Mouse (Mus musculus) urinary bladder, postnatal 0 days (tissue): ENCODE data around the gene Slc25a19. TPM values are rescaled to one million over a fixed set of nuclear protein-coding genes. Genes with fewer than 3 reads are reported as not detected.

Experiments
- polyA plus RNA-seq: library from polyadenylated mRNA; unstranded; fragments of >200 nt; fragmentation: Nextera tagmentation; extraction: Ambion mirVana; gene quantifications from 2 replicates; pipeline ENCODE4 v1.2.1, GENCODE M21; 2015

Gene Slc25a19
- 11.5 and 13.6 TPM in 2 replicates for polyA plus RNA-seq

DNA sequence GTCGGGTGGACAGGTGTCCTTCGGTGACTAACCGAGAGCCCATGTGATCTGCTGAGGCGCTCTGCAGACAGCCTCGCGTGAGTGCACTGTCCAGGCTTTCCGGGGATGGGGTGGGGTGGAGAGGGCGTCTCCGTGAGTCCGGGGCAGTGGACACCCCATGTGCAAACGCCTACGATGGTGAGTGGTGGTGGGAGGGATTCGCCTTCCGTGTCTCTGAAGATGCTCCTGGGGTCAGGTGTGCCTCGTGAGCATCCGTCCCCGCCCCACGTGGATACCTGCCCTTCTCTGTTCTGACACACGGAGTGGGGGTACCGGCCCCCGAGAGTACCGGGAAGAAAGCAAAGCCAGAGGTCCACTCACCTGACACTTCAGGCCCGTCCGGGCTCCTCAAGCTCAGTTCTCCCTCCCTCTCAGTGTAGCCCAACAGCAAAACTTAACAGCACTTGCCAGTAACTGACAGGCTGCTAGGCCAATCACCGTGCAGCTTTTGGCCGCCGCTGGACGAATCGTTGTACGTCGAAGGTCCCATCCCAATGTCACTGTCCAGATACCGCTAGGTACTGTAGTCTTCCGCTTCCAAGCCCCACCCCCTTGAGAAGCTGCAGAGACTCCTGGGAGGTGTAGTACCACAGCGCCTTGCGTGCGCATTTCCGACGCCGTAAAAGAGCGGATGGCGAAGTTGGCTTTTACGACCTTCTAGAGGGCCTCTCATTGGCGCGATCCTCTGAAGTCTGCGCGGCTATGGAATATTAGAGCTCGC lies at the start of gene Slc25a19:
Gene Slc25a19 (minus strand): TSS at position 591 of the 760 bp plus-strand sequence.

DNA sequence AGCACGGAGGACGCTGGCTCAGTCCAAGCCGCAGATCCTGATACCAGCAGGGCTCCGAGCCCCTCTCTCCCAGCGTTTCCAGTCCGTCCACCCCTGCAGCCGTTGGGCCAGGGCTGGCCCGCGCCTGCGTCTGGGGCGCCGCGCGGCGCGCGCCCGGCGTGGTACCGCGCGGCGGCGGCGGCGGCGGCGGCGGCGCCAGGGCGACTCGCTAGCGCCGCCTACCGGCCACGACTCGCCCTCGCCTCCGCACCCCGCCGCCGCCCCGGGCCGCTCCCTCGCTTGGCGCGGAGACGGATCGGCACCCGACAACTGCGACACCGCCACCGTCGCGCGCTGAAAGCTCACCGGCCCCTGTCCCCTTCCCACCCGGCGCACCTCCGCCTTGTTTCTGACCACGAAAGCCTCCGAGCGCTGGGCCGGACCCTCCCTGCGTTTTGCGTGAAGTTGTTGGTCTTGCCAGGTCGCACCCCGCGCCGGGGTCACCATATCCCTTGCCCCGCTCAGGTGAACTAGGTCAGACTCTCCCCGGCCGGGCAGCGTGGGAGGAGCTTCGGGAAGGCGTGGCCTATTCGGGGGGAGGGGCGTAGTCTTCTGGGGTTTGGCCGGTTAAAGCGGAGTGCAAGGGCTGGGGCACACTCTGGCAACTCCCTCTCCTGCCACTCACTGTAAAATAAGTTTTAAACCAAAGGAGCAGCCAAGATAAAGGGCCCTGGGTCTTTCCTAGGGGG lies 15.5 kb downstream of the Slc25a19 start, which contains the start of gene Mif4gd:
Gene Mif4gd (minus strand): TSS at position 560 of the 728 bp plus-strand sequence.

DNA sequence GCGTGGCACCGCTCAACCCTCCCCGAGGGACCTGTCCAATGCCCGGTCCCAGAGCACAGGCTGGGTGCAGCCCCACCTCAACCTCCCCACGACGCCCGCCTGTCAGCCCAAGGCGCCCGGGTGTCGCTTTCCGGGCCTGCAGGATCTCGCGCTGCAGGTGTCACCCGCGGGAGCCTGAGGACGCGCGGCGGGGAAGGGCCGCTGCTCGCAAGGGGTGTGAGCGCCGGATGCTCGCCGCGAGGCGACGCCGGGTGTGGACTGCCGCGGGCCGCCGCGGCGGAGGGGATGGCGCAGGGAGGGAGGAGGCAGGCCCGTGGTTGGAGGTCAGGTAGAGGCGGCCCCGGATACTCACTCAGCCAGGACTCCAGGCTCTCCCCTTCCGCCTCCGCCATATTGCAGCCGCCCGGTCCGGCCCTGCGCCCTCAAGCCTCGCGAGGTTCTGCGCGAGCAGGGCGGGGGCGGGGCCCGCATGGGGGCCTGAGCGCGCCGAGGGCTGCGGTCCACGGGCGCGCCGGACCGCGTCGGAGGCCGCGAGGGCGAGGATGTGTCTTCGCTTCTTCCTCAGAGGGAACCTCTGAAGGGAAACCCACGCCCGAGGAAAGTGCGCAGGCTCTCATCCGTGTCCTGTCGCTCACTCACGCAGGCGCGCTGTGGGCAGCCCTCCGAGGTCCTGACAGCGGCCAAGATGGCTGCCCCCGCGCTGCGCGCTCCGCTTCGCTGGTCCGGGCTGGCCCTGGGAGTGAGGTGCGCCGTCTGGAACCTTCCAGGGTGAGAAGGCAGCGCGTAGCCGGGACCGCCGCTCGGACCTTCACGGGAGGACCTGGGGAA lies 24.4 kb downstream of the Slc25a19 start, which contains the start of the genes Mrps7 and Gga3:
Gene Mrps7 (plus strand): TSS at position 450 of the 828 bp plus-strand sequence.
Gene Gga3 (minus strand): TSS at position 576 of the 828 bp plus-strand sequence.

Other genes with a start within 250 kb of the Slc25a19 start
- 7.2 and 7.3 TPM in 2 replicates for gene Cdr2l, start 246.4 kb downstream of the Slc25a19 start, polyA plus RNA-seq
- 131 and 132 TPM in 2 replicates for gene Mrpl58, start 224.5 kb downstream of the Slc25a19 start, polyA plus RNA-seq
- 784 and 794 TPM in 2 replicates for gene Atp5h, start 208.3 kb downstream of the Slc25a19 start, polyA plus RNA-seq
- gene Kctd2, start 208.2 kb downstream of the Slc25a19 start, polyA plus RNA-seq = 11.1 and 11.3 TPM in 2 replicates
- not detected in 2 replicates for gene Trim80, start 187.8 kb downstream of the Slc25a19 start, polyA plus RNA-seq
- gene Slc16a5, start 165.8 kb downstream of the Slc25a19 start, polyA plus RNA-seq = 0.22 and 0.33 TPM in 2 replicates
- gene Armc7, start 152.6 kb downstream of the Slc25a19 start, polyA plus RNA-seq = 4.4 and 5.6 TPM in 2 replicates
- gene Nt5c, start 136.4 kb downstream of the Slc25a19 start, polyA plus RNA-seq = 85.1 and 95.3 TPM in 2 replicates
- 154 and 157 TPM in 2 replicates for gene Jpt1, start 113.9 kb downstream of the Slc25a19 start, polyA plus RNA-seq
- 464 and 528 TPM in 2 replicates for gene Sumo2, start 92.0 kb downstream of the Slc25a19 start, polyA plus RNA-seq
- gene Nup85, start 63.9 kb downstream of the Slc25a19 start, polyA plus RNA-seq = 56.7 and 60.6 TPM in 2 replicates
- 47.1 and 54.7 TPM in 2 replicates for gene Mrps7, start 24.4 kb downstream of the Slc25a19 start, polyA plus RNA-seq
- 8.4 TPM in 2 replicates for gene Gga3, start 24.2 kb downstream of the Slc25a19 start, polyA plus RNA-seq
- 39.6 and 43.5 TPM in 2 replicates for gene Mif4gd, start 15.3 kb downstream of the Slc25a19 start, polyA plus RNA-seq
- gene Grb2, start 80.3 kb upstream of the Slc25a19 start, polyA plus RNA-seq = 51.7 and 54.6 TPM in 2 replicates
- gene Tmem94, start 137.1 kb upstream of the Slc25a19 start, polyA plus RNA-seq = 8.6 and 9.0 TPM in 2 replicates
- gene Caskin2, start 185.3 kb upstream of the Slc25a19 start, polyA plus RNA-seq = 7.9 and 8.2 TPM in 2 replicates
- gene Tsen54, start 186.4 kb upstream of the Slc25a19 start, polyA plus RNA-seq = 16.5 and 18.5 TPM in 2 replicates
- gene Llgl2, start 195.8 kb upstream of the Slc25a19 start, polyA plus RNA-seq = 21.2 and 21.8 TPM in 2 replicates
- gene Myo15b, start 230.1 kb upstream of the Slc25a19 start, polyA plus RNA-seq = 0.22 and 0.26 TPM in 2 replicates